Mouse (Mus musculus) liver, embryonic 14.5 days (tissue): Measurements from ENCODE around the gene Pcnx2. TPM values are rescaled to one million over a fixed set of nuclear protein-coding genes. Genes with fewer than 3 reads are reported as not detected.

Experiments
- ATAC-seq: fragments of 200-750 bp; cut with Nextera tagmentation; 2 replicates; pipeline ENCODE4 v1.8.0; 2017; ENCODE audit warnings: moderate number of reproducible peaks, mild to moderate bottlenecking, moderate library complexity; ENCODE audit not compliant: insufficient read depth
- DNase-seq, 3 experiments: peaks; one replicate each; pipeline ENCODE4 v3.0.0-alpha.2; 2012 to 2013; ENCODE audit warnings: low read depth in 3 of 3, low spot score in 3 of 3
- H3K27ac ChIP-seq: fragments of 300-500 bp; sonication (generic); 2 replicates; pipeline ENCODE4 v1.5.1; 2014; ENCODE audit warnings: moderate library complexity, mild to moderate bottlenecking, control low read depth, inconsistent platforms
- H3K27me3 ChIP-seq: fragments of 300-500 bp; sonication (generic); 2 replicates; pipeline ENCODE4 v1.6.1; 2014; ENCODE audit warnings: mild to moderate bottlenecking, low read length, moderate library complexity; ENCODE audit not compliant: control insufficient read depth, insufficient read depth
- H3K36me3 ChIP-seq: fragments of 300-500 bp; sonication (generic); replicated peaks from 2 replicates; pipeline ENCODE4 v1.6.1; 2014; ENCODE audit warnings: low read depth; ENCODE audit not compliant: control insufficient read depth, insufficient read depth
- H3K4me1 ChIP-seq, 2 experiments: fragments of 200-500 bp in 1 of 2; fragments of 300-500 bp in 1 of 2; sonication (generic) in 1 of 2; replicated peaks; 2 replicates each; pipeline ENCODE4 v1.6.1; 2012 to 2014; ENCODE audit warnings: antibody characterized with exemption in 1 of 2, inconsistent platforms in 1 of 2, low read length in 1 of 2; ENCODE audit not compliant: control insufficient read depth in 2 of 2, insufficient read depth in 2 of 2
- H3K4me2 ChIP-seq: fragments of 300-500 bp; sonication (generic); 2 replicates; pipeline ENCODE4 v1.6.1; 2014; ENCODE audit warnings: low read depth, mild to moderate bottlenecking, control low read depth, moderate library complexity
- H3K4me3 ChIP-seq, 2 experiments: fragments of 200-500 bp in 1 of 2; fragments of 300-500 bp in 1 of 2; sonication (generic) in 1 of 2; 2 replicates each; pipeline ENCODE4 v1.5.1; 2012 to 2014; ENCODE audit warnings: low read depth in 2 of 2, low read length in 2 of 2, mild to moderate bottlenecking in 2 of 2, control low read depth in 1 of 2, inconsistent platforms in 1 of 2, moderate library complexity in 1 of 2; ENCODE audit not compliant: insufficient read depth in 1 of 2
- H3K9ac ChIP-seq: fragments of 300-500 bp; sonication (generic); replicated peaks from 2 replicates; pipeline ENCODE4 v1.6.1; 2014; ENCODE audit warnings: mild to moderate bottlenecking, control low read depth, moderate library complexity
- H3K9me3 ChIP-seq: fragments of 300-500 bp; sonication (generic); 2 replicates; pipeline ENCODE4 v1.6.1; 2016; ENCODE audit warnings: low read length, mixed read lengths; ENCODE audit not compliant: control insufficient read depth
- CTCF ChIP-seq: IDR thresholded peaks from 2 replicates; pipeline ENCODE4 v1.5.1; 2016; ENCODE audit warnings: antibody characterized with exemption, low read depth, control low read depth
- EP300 ChIP-seq: IDR thresholded peaks from 2 replicates; pipeline ENCODE4 v1.6.1; 2016; ENCODE audit warnings: antibody characterized with exemption, low read depth
- WGBS: fragments of 180-500 bp; shearing (Covaris S2); extraction: QIAGEN DNeasy Blood & Tissue Kit; methylation state at CpG from one replicate; pipeline ENCODE4 v1.1.7; 2014; ENCODE audit not compliant: insufficient replicate concordance; 5-methylcytosine and 5-hydroxymethylcytosine counted together
- polyA plus RNA-seq, 2 experiments: library from polyadenylated mRNA; depleted of rRNA in 1 of 2; stranded (reverse) in 1 of 2; unstranded in 1 of 2; fragments of >200 nt; fragmentation: Nextera tagmentation in 1 of 2; extraction: Ambion mirVana in 1 of 2; gene quantifications; 2 replicates each; pipeline versions ENCODE4 v1.2.1 to v1.2.3; 2012 to 2014

Pcnx2 gene
- polyA plus RNA-seq, 2 experiments = 0.19 TPM; not detected in 1

DNA sequence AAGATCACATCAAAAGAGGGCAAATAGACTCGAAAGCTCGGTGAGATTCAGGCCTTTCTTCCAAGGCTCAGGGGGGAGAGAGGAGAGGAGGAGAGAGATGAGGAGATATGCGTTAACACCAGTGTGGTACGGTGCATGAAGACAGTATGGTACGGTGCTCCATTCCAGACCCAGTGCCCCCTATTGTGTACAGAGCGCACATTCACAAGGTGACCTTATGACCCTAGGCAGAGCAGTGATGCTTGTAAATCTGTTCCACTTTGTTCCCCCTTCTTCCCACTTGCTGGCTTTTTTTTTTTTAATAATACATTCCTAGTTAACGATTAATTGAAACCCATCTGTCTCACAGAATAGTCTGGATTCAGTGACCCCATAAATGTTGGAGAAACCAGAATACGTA, 21.4 kb upstream of the Pcnx2 start:
- no peak overlapping the region for H3K27ac ChIP-seq
- WGBS = 64% methylated on average over 8 of the region's 8 CpGs
- H3K4me2 ChIP-seq = no peak overlapping the region
- H3K36me3 ChIP-seq = no peaks in the 10 kb centered on the region
- H3K9ac ChIP-seq = no peak overlapping the region
- ATAC-seq (no peak), DNase-seq (no peak)
- H3K4me3 ChIP-seq = no peak overlapping the region
- H3K27me3 ChIP-seq = no peaks in the 10 kb centered on the region
- H3K9me3 ChIP-seq = no peaks in the 10 kb centered on the region
- H3K4me1 ChIP-seq = peaks cover 0 to 5% of the 10 kb centered on the region in 2 experiments; a peak in 2 of 4 replicates
- no peak for TF ChIP-seq EP300

DNA sequence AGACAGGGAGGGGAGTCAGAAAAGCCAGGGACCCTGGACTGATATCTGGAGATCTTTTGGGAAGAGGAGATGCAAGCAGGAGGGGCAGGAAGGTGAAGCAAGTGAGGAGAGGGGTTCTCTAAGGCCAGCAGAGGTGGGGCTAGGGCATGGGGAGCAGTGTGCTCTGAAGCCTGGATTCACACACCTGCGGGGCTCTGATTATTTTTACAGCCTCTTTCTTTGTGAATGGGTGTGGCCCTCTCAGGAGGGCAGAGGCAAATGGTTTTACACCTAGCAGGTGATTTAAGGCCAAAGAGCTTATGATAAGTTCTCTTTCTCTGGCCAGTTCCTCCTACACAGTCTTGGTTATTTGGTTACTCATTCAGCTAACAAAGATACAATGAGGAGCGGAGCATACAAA, 20.6 kb upstream of the Pcnx2 start:
- Histone ChIP-seq H3K27me3 (no peaks in the 10 kb centered on the region), H3K4me3 (no peak overlapping the region), H3K4me2 (no peak overlapping the region), H3K27ac (no peak overlapping the region), H3K9ac (no peak overlapping the region), H3K4me1 (peaks cover 0 to 5% of the 10 kb centered on the region in 2 experiments; a peak in 2 of 4 replicates), H3K9me3 (no peaks in the 10 kb centered on the region), H3K36me3 (no peaks in the 10 kb centered on the region)
- 65% methylated on average over 2 of the region's 2 CpGs for WGBS
- DNase-seq (no peak), ATAC-seq (no peak)
- TF ChIP-seq EP300 (no peak), CTCF (no peak)

DNA sequence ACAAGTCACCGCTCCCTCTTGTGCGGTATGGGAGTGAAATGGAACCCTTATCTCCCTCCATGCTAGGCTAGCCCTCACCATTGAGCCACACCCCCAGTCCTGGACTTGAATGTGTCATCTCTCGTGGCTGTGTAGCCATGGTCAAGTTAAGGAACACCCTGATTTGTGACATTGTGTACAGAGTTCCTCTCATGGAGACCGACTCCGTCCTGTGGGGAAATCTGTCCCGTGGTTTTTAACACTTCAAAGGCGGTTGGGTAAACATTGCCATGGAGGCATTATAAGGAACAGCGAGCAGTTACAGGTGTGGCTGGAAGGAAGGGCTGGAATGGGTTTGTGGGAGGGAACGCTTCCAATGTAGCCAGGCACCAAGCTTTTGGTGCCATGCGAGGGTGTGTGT, 18.9 kb upstream of the Pcnx2 start:
- Histone ChIP-seq H3K4me1 (peaks cover 0 to 5% of the 10 kb centered on the region in 2 experiments; a peak in 2 of 4 replicates), H3K27me3 (peaks cover 5% of the 10 kb centered on the region), H3K27ac (no peak overlapping the region), H3K9ac (no peak overlapping the region), H3K9me3 (no peaks in the 10 kb centered on the region), H3K4me2 (no peak overlapping the region), H3K4me3 (no peak overlapping the region), H3K36me3 (no peaks in the 10 kb centered on the region)
- ATAC-seq (no peak), DNase-seq (no peak)
- 44% methylated on average over 10 of the region's 10 CpGs for WGBS
- no peak for TF ChIP-seq EP300
- TF ChIP-seq CTCF = no peak

DNA sequence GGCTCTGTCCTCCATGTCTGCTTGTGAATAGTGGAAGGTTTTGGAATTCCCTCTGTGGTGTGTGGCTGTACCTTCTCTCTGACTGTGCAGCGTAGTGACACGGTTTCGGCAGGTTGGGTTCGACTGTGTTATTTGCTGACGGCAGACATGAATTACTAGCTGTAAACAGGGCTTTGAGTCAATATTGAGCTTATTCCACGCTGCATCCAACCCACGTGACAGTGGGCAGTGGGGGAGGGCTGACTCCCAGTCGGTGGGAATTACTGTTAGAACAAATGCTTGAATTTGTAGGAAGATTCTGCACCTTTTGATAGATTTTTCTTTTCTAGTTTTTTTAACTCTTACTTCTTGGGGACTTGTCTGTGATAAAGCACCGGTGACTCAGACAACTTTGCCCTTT, 16.3 kb upstream of the Pcnx2 start:
- Histone ChIP-seq H3K4me3 (no peak overlapping the region), H3K4me2 (no peak overlapping the region), H3K9ac (no peak overlapping the region), H3K27me3 (peaks cover 30% of the 10 kb centered on the region), H3K9me3 (no peaks in the 10 kb centered on the region), H3K36me3 (no peaks in the 10 kb centered on the region), H3K4me1 (peaks cover 0 to 3% of the 10 kb centered on the region in 2 experiments; a peak in 2 of 4 replicates), H3K27ac (no peak overlapping the region)
- WGBS = 65% methylated on average over 9 of the region's 9 CpGs
- no peak for ATAC-seq
- no peak for TF ChIP-seq EP300
- TF ChIP-seq CTCF = no peak
- no peak for DNase-seq

DNA sequence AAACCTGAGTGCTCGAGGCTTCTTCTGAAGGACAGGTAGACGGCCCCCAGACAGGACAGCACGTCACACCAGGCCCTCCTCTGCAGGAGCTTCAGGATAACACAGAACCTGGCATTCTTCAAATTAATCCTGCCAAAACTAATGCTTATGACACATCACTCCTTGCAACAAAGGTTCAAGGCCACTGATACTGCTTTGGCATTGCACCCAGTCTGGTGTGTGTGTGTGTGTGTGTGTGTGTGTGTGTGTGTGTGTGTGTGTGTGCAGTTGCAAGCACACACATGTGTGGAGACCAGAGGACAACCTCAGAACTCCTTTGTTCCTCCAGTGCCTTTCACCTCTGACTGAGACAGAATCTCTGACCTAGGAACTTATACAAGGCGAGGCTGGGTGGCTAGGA, 15.1 kb upstream of the Pcnx2 start:
- Histone ChIP-seq H3K4me1 (peaks cover 0 to 3% of the 10 kb centered on the region in 2 experiments; a peak in 1 of 4 replicates), H3K4me2 (no peak overlapping the region), H3K27me3 (peaks cover 38% of the 10 kb centered on the region), H3K9me3 (no peaks in the 10 kb centered on the region), H3K27ac (no peak overlapping the region), H3K4me3 (no peak overlapping the region), H3K36me3 (no peaks in the 10 kb centered on the region), H3K9ac (no peak overlapping the region)
- 53% methylated on average over 4 of the region's 4 CpGs for WGBS
- DNase-seq = no peak
- no peak for TF ChIP-seq EP300
- no peak for TF ChIP-seq CTCF
- no peak for ATAC-seq
